Mouse (Mus musculus) kidney, embryonic 16.5 days (tissue): ENCODE measurements around the gene Gzma. TPM values are rescaled to one million over a fixed set of nuclear protein-coding genes. Genes with fewer than 3 reads are reported as not detected.

Experiments
- ATAC-seq: fragments of 200-750 bp; cut with Nextera tagmentation; 2 replicates; pipeline ENCODE4 v1.8.0; 2017; ENCODE audit warnings: moderate TSS enrichment; ENCODE audit not compliant: low FRiP score, low TSS enrichment
- H3K27ac ChIP-seq: fragments of 300-500 bp; sonication (generic); 2 replicates; pipeline ENCODE4 v1.5.1; 2014; ENCODE audit warnings: low read length
- H3K27me3 ChIP-seq: fragments of 300-500 bp; sonication (generic); 2 replicates; pipeline ENCODE4 v1.6.1; 2014; ENCODE audit warnings: low read length, control low read depth, mixed read lengths; ENCODE audit not compliant: insufficient read depth
- H3K36me3 ChIP-seq: fragments of 300-500 bp; sonication (generic); 2 replicates; pipeline ENCODE4 v1.6.1; 2014; ENCODE audit warnings: low read length, control low read depth, mixed read lengths; ENCODE audit not compliant: insufficient read depth
- H3K4me1 ChIP-seq: fragments of 300-500 bp; sonication (generic); 2 replicates; pipeline ENCODE4 v1.6.1; 2014; ENCODE audit warnings: low read length, control low read depth, mixed read lengths; ENCODE audit not compliant: insufficient read depth
- H3K4me2 ChIP-seq: fragments of 300-500 bp; sonication (generic); replicated peaks from 2 replicates; pipeline ENCODE4 v1.6.1; 2014; ENCODE audit warnings: low read depth, low read length
- H3K4me3 ChIP-seq: fragments of 300-500 bp; sonication (generic); 2 replicates; pipeline ENCODE4 v1.5.1; 2014; ENCODE audit warnings: mild to moderate bottlenecking, low read length
- H3K9ac ChIP-seq: fragments of 300-500 bp; sonication (generic); replicated peaks from 2 replicates; pipeline ENCODE4 v1.6.1; 2014; ENCODE audit warnings: low read length
- H3K9me3 ChIP-seq: fragments of 300-500 bp; sonication (generic); 2 replicates; pipeline ENCODE4 v1.6.1; 2016; ENCODE audit warnings: low read length, control low read depth
- WGBS: fragments of 180-500 bp; shearing (Covaris S2); extraction: QIAGEN DNeasy Blood & Tissue Kit; methylation state at CpG from one replicate; pipeline ENCODE4 v1.1.7; 2014; 5-methylcytosine and 5-hydroxymethylcytosine counted together
- polyA plus RNA-seq: library from polyadenylated mRNA; unstranded; fragments of >200 nt; fragmentation: Nextera tagmentation; extraction: Ambion mirVana; gene quantifications from 2 replicates; pipeline ENCODE4 v1.2.1, GENCODE M21; 2015

The Gzma gene
- 0.36 and 0.48 TPM in 2 replicates for polyA plus RNA-seq

DNA sequence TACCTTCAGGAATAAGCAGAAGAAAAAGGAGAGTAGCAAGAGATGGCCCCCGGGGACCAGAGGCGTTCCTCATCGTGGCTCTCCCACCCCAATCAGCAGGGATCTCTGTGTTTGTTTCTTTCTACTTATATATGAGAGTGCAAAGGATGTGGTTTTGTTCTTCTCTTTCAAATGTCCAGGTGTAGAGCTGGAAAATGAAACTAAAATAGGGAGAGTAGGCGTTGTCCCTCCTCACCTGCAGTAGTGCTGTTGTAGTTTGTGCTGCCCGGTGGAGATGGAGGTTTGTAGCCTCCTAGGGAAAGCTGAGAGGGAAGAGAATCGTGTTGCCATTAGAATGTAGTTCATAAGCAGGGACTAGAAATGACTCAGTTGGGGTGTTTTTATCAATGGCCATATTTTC, at the start of gene Gzma:
Gene Gzma, minus strand, starts transcription at position 103 of the 400 bp plus-strand sequence.
- 89% methylated on average over 6 of the region's 6 CpGs for WGBS
- no peaks in the 10 kb centered on the region for H3K27me3 ChIP-seq
- H3K9ac ChIP-seq, result no peak within 1 kb of the TSS
- no peak within 1 kb of the TSS for H3K4me2 ChIP-seq
- no peak for ATAC-seq
- H3K36me3 ChIP-seq, result no peaks in the 10 kb centered on the region
- H3K4me3 ChIP-seq, result no peak within 1 kb of the TSS
- no peaks in the 10 kb centered on the region for H3K4me1 ChIP-seq
- H3K9me3 ChIP-seq, result no peaks in the 10 kb centered on the region
- H3K27ac ChIP-seq, result no peak within 1 kb of the TSS

DNA sequence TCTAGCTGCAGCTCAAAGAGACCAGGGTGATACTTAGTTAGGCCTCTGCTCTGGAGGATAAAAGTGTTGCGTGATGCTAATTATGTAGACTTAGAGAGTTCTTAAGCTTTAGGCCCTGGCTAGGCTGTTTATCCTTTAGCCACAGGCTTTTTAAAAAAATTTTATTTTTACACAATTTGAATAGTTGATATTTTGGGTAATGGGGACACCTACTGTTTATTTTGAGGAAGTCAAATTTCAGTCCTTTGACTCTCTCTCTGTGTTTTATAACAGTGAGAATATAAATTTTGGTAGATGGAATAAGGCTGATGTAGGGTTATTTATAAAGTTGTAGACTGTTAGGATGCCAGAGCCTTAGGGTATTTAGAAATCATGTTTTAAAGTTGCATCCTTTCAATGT, 38.8 kb upstream of the Gzma start:
- Histone ChIP-seq H3K27ac (no peak overlapping the region), H3K4me3 (no peak overlapping the region), H3K36me3 (no peaks in the 10 kb centered on the region), H3K9ac (no peak overlapping the region), H3K4me1 (no peaks in the 10 kb centered on the region), H3K4me2 (no peak overlapping the region), H3K9me3 (no peaks in the 10 kb centered on the region), H3K27me3 (no peaks in the 10 kb centered on the region)
- 100% methylated on average over 1 of the region's 1 CpGs for WGBS
- no peak for ATAC-seq

DNA sequence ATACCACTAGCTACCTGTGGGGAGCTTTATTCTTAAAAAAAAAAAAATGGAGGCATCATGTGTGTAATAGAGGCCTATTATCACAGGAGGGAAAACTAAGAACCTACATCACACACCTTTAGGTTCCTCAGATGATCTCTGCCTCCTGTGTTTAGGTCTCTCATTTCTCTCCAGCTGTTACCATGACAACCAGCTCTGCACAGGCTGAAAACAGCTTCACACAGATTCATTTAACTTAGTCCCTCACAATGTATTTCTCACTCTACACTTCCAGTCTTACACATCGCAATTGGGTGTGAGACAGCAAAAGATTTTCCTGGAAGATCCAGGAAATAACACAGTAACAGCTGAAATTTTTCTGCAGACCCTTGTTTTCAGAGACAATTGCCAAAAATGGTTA, 29.2 kb upstream of the Gzma start:
- Histone ChIP-seq H3K9ac (no peak overlapping the region), H3K4me1 (no peaks in the 10 kb centered on the region)

DNA sequence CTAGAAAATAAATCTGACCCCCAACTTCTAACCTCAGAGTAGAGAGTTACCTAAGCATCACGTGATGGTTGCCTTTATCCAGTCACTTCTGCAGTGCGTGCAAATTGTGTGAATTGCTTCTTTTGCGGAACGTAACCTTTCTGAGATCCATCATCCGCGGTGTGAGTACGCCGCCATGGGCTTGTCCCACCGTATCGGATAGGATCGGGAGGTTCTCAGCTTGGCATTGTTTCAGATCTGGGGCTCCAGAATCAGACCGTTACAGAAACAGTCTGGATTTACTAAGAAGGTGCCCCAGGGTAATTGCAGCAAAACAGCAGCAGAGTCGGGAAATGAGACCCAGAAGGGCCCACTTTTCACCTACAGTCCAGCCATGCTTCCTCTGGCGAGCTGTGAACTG, 20.5 kb upstream of the Gzma start:
- H3K36me3 ChIP-seq, result no peaks in the 10 kb centered on the region
- 93% methylated on average over 14 of the region's 14 CpGs for WGBS
- H3K9me3 ChIP-seq, result no peaks in the 10 kb centered on the region
- no peak overlapping the region for H3K27ac ChIP-seq
- no peak for ATAC-seq
- no peaks in the 10 kb centered on the region for H3K27me3 ChIP-seq
- H3K4me3 ChIP-seq, result no peak overlapping the region
- no peak overlapping the region for H3K9ac ChIP-seq
- H3K4me1 ChIP-seq, result no peaks in the 10 kb centered on the region
- H3K4me2 ChIP-seq, result no peak overlapping the region

More for the DNA sequence above, 29.2 kb upstream of the Gzma start:
- WGBS, result 89% methylated on average over 1 of the region's 1 CpGs
- Histone ChIP-seq H3K27me3 (no peaks in the 10 kb centered on the region), H3K9me3 (no peaks in the 10 kb centered on the region), H3K4me2 (no peak overlapping the region), H3K4me3 (no peak overlapping the region), H3K27ac (no peak overlapping the region), H3K36me3 (no peaks in the 10 kb centered on the region)
- no peak for ATAC-seq

DNA sequence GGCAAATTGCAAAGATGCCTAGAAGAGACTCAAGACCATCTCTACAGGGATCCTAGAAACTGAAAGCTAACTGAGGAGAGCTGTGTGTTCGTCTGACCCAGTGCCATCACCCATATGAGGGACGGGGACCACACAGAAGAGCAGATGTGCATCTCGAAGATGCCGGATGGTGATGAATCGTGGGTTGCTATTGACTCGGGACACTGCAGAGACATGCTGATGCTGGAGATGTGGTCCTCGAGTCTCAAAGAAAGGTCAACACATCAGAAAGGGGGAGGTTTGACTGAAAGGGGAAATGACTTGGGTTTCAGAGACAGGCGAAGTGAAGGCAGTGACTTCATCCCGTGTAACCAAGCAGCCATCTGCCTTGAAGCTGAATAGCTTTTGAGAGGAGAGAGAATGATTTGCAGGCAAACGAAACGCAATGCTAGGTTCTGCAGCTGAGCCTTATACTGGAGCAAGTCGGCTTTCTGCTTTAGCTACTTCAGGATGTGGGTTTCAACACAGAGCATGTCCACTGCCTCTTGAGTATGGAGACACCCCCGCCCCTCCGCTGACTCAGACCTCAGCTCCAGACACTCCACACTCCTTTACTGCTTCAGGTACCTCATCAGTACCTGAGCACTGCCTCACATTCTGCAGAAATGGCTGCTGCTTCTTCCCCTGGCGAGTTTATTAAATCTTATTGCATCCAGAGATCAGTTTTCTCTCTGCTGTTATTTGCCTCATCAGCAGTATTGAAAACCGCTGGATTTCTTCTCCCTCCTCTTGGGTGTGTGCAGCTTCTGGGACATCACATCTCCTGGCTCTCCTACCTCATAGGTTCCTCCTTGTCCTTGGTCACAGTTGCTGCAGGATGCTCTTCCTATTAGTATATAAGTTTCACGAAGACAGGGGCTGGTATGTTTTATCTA, 19.8 kb upstream of the Gzma start:
- Histone ChIP-seq H3K9me3 (no peaks in the 10 kb centered on the region), H3K27ac (no peak overlapping the region), H3K9ac (no peak overlapping the region)

DNA sequence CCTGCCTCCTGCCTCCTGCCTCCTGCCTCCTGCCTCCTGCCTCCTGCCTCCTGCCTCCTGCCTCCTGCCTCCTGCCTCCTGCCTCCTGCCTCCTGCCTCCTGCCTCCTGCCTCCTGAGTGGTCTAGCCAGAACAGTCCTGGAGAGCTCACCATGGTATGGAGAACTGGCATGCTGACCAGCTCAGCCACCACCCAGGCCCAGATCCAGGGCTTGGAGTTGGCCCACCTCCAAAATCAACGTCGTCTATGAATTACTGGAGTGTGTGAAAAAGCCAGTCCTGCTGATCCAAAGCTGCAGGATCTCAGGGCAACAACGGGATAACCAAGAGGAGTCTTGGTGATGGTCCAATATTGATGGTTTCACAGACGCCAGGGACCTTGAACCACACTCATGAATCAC, 18.2 kb upstream of the Gzma start:
- WGBS, result 53% methylated on average over 4 of the region's 4 CpGs
- Histone ChIP-seq H3K4me1 (no peaks in the 10 kb centered on the region), H3K4me2 (no peak overlapping the region), H3K27ac (no peak overlapping the region), H3K36me3 (no peaks in the 10 kb centered on the region), H3K9ac (no peak overlapping the region), H3K27me3 (no peaks in the 10 kb centered on the region), H3K9me3 (no peaks in the 10 kb centered on the region), H3K4me3 (no peak overlapping the region)
- ATAC-seq, result no peak

More for the DNA sequence above, 19.8 kb upstream of the Gzma start:
- H3K4me3 ChIP-seq, result no peak overlapping the region
- no peaks in the 10 kb centered on the region for H3K36me3 ChIP-seq
- H3K4me1 ChIP-seq, result no peaks in the 10 kb centered on the region
- no peaks in the 10 kb centered on the region for H3K27me3 ChIP-seq
- WGBS, result 87% methylated on average over 17 of the region's 17 CpGs
- H3K4me2 ChIP-seq, result no peak overlapping the region
- ATAC-seq, result no peak

DNA sequence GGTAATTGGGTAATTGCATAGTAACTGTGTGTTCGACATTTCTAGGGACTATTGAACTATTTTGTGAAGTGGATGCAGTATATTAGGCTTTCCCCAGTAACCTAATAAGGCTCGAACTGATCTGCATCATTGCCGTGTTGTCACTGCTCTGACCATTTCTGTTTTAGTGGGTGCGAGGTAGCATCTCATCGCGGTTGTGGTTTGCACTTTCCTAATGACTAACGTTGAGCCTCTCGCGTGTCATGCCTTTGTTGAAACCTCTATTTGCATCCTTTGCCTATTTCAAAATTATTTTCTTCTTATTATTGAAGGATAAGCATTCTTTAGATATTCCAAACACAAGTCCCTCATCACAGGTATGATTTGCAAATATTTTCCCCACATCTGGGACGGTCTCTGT, 4.0 kb upstream of the Gzma start:
- Histone ChIP-seq H3K4me2 (no peak overlapping the region), H3K27ac (no peak overlapping the region), H3K9ac (no peak overlapping the region), H3K36me3 (no peaks in the 10 kb centered on the region), H3K4me1 (no peaks in the 10 kb centered on the region), H3K9me3 (no peaks in the 10 kb centered on the region), H3K27me3 (no peaks in the 10 kb centered on the region), H3K4me3 (no peak overlapping the region)
- WGBS, result 92% methylated on average over 10 of the region's 10 CpGs
- no peak for ATAC-seq

DNA sequence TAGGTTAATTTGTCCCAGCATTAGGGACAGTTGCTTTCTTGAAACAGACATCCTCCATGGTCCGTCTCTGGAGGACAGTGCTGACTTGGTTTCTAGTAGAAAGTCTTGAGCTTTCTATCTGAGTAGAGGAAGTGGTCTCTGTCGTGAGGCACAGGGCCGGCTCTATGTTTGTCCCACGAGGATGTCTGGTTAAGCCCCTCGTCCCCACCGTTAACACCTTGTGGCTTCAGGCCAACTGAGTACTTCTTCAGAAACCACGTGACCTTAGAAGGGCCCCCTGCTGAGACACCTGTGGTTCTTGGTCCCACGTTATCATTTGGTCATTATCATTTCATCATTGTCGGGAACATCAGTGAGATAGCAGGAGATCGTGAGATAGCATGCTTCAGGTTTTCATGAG, 1.0 kb upstream of the Gzma start:
- Histone ChIP-seq H3K27ac (no peak overlapping the region), H3K36me3 (no peaks in the 10 kb centered on the region), H3K27me3 (no peaks in the 10 kb centered on the region), H3K4me3 (no peak overlapping the region), H3K9ac (no peak overlapping the region), H3K4me1 (no peaks in the 10 kb centered on the region), H3K9me3 (no peaks in the 10 kb centered on the region), H3K4me2 (no peak overlapping the region)
- no peak for ATAC-seq
- 77% methylated on average over 10 of the region's 10 CpGs for WGBS

DNA sequence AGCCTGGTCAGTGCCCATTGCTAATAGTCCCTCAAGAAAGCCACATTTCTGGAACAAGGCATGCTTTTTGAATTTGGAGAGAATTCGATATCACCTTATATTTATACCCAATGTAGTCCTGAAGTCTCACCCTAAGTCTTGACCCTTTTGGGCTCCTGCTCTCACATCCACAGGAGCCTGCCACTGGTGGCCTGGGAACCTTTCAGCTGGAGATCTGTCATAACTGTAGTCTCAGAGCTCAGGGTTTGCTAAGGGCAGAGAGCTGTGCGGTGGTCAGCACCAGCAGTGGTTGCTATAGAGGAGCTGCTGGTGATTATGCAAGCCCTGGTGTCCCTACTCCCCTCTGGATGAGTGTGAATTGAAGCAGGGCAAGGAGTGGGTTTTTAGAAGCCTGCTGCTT, 2.4 kb downstream of the Gzma start:
- H3K27me3 ChIP-seq, result no peaks in the 10 kb centered on the region
- H3K9ac ChIP-seq, result no peak overlapping the region
- 93% methylated on average over 2 of the region's 2 CpGs for WGBS
- no peaks in the 10 kb centered on the region for H3K4me1 ChIP-seq
- H3K4me3 ChIP-seq, result no peak overlapping the region
- H3K9me3 ChIP-seq, result no peaks in the 10 kb centered on the region
- no peak overlapping the region for H3K27ac ChIP-seq
- H3K4me2 ChIP-seq, result no peak overlapping the region
- ATAC-seq, result no peak
- no peaks in the 10 kb centered on the region for H3K36me3 ChIP-seq

DNA sequence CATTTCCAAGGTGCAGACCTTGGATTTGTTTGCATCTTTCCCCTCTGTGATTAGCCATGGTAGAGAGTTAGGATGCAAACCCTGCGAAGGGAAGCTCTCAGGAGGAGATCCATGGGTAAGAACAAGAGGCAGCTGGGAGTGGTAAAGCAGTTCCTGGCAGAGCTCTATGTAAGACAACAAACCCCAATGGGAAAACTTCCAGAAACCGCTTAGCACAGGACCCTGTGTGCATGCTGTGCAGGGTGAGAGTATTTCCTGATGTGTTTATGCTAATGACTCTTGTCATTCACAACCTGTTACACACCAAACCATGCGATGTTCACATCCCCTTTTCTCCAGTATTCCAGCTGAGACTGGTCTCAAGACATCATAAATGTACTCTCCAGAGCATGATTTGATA, 3.8 kb downstream of the Gzma start:
- 82% methylated on average over 3 of the region's 3 CpGs for WGBS
- H3K27ac ChIP-seq, result no peak overlapping the region
- ATAC-seq, result no peak

More for the DNA sequence above, 3.8 kb downstream of the Gzma start:
- Histone ChIP-seq H3K4me1 (no peaks in the 10 kb centered on the region), H3K36me3 (no peaks in the 10 kb centered on the region), H3K4me3 (no peak overlapping the region), H3K27me3 (no peaks in the 10 kb centered on the region), H3K9ac (no peak overlapping the region), H3K4me2 (no peak overlapping the region), H3K9me3 (no peaks in the 10 kb centered on the region)
